Mouse (Mus musculus) cerebellum, adult 8-10 months (tissue): ENCODE data around the gene Tiam1.

ENCODE experiments used
- DNase-seq: peaks from one replicate; pipeline ENCODE4 v3.0.0; 2022

The Tiam1 gene

GRCm38 (mm10) chr16:89946816-89947215 is 196.8 kb downstream of the Tiam1 start:
- DNase-seq = no peak

- DNase-seq = no peak
Measured at GRCm38 (mm10) chr16:89944604-89945283, 198.8 kb downstream of the Tiam1 start.

GRCm38 (mm10) chr16:89944050-89944449 is 199.5 kb downstream of the Tiam1 start:
- DNase-seq = no peak

- no peak for DNase-seq
Measured at GRCm38 (mm10) chr16:89943267-89943971, 200.2 kb downstream of the Tiam1 start.

- no peak for DNase-seq
Measured at GRCm38 (mm10) chr16:89940696-89941095, 202.9 kb downstream of the Tiam1 start.

- no peak for DNase-seq
Measured at GRCm38 (mm10) chr16:89938277-89938676, 205.3 kb downstream of the Tiam1 start.

GRCm38 (mm10) chr16:89936571-89936970 is 207.0 kb downstream of the Tiam1 start:
- no peak for DNase-seq

GRCm38 (mm10) chr16:89935398-89935797 is 208.2 kb downstream of the Tiam1 start:
- DNase-seq = no peak

GRCm38 (mm10) chr16:89934616-89935015 is 209.0 kb downstream of the Tiam1 start:
- DNase-seq = no peak

- no peak for DNase-seq
Measured at GRCm38 (mm10) chr16:89933976-89934375, 209.6 kb downstream of the Tiam1 start.

- DNase-seq = no peak
Measured at GRCm38 (mm10) chr16:89928611-89929010, 215.0 kb downstream of the Tiam1 start.

GRCm38 (mm10) chr16:89924249-89924890 is 219.2 kb downstream of the Tiam1 start:
- peak; percentile 67 for DNase-seq

- DNase-seq = no peak
Measured at GRCm38 (mm10) chr16:89923311-89923710, 220.3 kb downstream of the Tiam1 start.

GRCm38 (mm10) chr16:89922458-89922857 is 221.1 kb downstream of the Tiam1 start:
- DNase-seq = no peak

GRCm38 (mm10) chr16:89921370-89921769 is 222.2 kb downstream of the Tiam1 start:
- DNase-seq = peak; percentile 76

GRCm38 (mm10) chr16:89920417-89920816 is 223.2 kb downstream of the Tiam1 start:
- DNase-seq = no peak

GRCm38 (mm10) chr16:89917404-89917803 is 226.2 kb downstream of the Tiam1 start:
- DNase-seq = no peak

GRCm38 (mm10) chr16:89914946-89915345 is 228.6 kb downstream of the Tiam1 start:
- no peak for DNase-seq

- no peak for DNase-seq
Measured at GRCm38 (mm10) chr16:89912686-89913375, 230.7 kb downstream of the Tiam1 start.

- DNase-seq = no peak
Measured at GRCm38 (mm10) chr16:89909393-89910068, 234.0 kb downstream of the Tiam1 start.

- no peak for DNase-seq
Measured at GRCm38 (mm10) chr16:89907651-89908050, 235.9 kb downstream of the Tiam1 start.

GRCm38 (mm10) chr16:89906909-89907308 is 236.7 kb downstream of the Tiam1 start:
- no peak for DNase-seq
